Mouse (Mus musculus): ENCODE data around the gene Lmo3. TPM values are rescaled to one million over a fixed set of nuclear protein-coding genes. Genes with fewer than 3 reads are reported as not detected.

Lmo3 gene
- not detected for total RNA-seq (2021)
- long read RNA-seq, experiment 1: 0 reads
- long read RNA-seq, experiment 2: 0 reads

DNA sequence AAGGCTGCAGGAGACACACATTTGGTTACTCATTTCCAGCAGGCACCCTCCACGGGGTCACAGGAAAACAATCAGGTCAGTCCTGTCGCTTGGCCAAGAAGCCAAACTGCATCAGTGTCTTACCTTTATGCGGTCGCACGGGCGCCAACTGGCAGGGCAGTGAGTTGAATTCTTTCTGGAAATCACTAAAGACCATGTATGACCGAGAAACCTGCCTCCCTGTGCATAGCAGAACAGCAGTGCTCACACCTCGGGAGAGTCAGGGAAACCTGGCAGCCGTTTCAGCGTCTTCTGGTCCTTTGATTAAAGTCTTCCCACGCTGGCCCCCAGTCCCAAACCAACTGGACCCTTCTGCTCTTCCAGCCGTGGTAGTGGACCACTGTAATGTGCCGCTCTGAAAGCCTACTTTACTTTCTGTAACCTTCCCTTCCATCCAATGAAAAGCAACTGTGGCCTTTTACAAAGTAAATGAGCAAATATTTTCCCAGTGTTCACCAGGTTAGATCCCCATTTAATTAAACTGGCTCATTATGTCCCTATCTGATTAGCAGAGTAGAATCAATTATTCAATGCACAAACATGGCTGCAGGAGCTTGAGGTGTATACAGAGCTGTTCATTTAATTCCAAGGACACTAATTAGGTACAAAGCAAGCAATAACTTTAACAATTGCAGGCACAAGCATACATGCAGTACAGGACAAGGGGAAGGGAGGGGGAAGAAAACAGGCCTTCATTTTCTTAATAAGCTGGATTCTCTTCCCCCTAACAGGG lies at the start of gene Lmo3:
Gene Lmo3, minus strand, starts transcription at position 235 of the 772 bp plus-strand sequence.
- intact Hi-C loops (cut with DNase I): no loop called here
- TF ChIP-seq CTCF (IDR thresholded peaks at IDR 0.05): no peak
- Histone ChIP-seq H3K27ac (no peak within 1 kb of the TSS), H3K4me3 (no peak within 1 kb of the TSS)
- no peak for DNase-seq

- H3K4me3 ChIP-seq: no peak overlapping the region
- no peak for DNase-seq
- H3K27ac ChIP-seq: no peak overlapping the region
- intact Hi-C loops (cut with DNase I): no loop called here
- TF ChIP-seq CTCF (IDR thresholded peaks at IDR 0.05): no peak
Observed at GRCm38 (mm10) chr6:138620786-138621185, 39.0 kb upstream of the Lmo3 start.

- TF ChIP-seq CTCF (IDR thresholded peaks at IDR 0.05): no peak
- Histone ChIP-seq H3K27ac (no peak overlapping the region), H3K4me3 (no peak overlapping the region)
- no peak for DNase-seq
- intact Hi-C loops (cut with DNase I): no loop called here
Observed at GRCm38 (mm10) chr6:138618396-138618795, 36.6 kb upstream of the Lmo3 start.

DNA sequence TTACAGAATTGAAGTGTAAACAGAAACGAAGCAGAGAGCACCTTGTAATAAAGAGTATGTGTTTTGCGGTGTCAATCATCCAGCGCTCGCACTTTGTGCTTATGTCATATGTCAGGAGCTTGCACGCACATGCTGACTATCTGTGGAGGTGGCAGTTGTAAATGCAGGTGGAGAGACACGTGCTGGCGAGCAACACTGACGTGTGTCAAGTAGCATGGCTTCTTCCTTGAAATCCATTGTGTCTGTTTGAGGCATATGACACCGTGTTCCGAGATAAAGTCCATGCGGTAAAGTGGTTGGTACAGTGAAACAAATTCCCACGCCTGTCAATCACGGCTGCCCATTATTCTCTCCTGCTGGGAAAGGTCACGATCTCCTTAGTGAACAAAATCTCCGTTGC lies 15.2 kb upstream of the Lmo3 start:
- no peak for DNase-seq
- intact Hi-C loops (cut with DNase I): no loop called here
- Histone ChIP-seq H3K27ac (no peak overlapping the region), H3K4me3 (no peak overlapping the region)
- TF ChIP-seq CTCF (IDR thresholded peaks at IDR 0.05): no peak

GRCm38 (mm10) chr6:138595991-138596698 lies 14.4 kb upstream of the Lmo3 start:
- Histone ChIP-seq H3K4me3 (no peak overlapping the region), H3K27ac (no peak overlapping the region)
- no peak for TF ChIP-seq CTCF (IDR thresholded peaks at IDR 0.05)
- intact Hi-C loops (cut with DNase I): no loop called here
- no peak for DNase-seq

- intact Hi-C loops (cut with DNase I): no loop called here
- no peak for TF ChIP-seq CTCF (IDR thresholded peaks at IDR 0.05)
- Histone ChIP-seq H3K27ac (no peak overlapping the region), H3K4me3 (no peak overlapping the region)
- no peak for DNase-seq
Observed at GRCm38 (mm10) chr6:138583314-138583713, 1.5 kb upstream of the Lmo3 start.

DNA sequence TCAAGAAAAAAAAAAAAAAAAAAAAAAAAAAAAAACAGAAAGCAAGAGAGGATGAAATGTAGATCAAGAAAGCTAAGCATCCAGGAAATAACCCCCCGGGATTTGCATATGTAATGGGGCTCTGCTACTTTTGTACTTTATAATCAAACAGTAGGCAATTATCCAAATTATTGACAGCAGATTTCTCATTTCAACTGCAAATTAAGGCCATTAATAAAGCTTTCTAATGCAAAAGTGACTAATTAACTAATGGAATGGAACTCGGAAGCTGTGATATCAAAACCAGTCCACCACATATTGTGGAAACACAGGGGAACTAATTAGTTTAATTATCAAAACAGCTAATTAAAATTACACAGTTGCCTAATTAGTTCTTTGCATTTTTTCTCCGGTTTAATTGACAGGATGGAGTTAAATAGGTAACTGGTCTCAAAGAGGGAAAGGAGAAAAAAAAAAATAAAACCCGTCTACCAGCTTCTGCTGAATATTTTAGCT lies 785 bp upstream of the Lmo3 start:
- Histone ChIP-seq H3K27ac (no peak overlapping the region), H3K4me3 (no peak overlapping the region)
- no peak for TF ChIP-seq CTCF (IDR thresholded peaks at IDR 0.05)
- intact Hi-C loops (cut with DNase I): no loop called here
- no peak for DNase-seq

DNA sequence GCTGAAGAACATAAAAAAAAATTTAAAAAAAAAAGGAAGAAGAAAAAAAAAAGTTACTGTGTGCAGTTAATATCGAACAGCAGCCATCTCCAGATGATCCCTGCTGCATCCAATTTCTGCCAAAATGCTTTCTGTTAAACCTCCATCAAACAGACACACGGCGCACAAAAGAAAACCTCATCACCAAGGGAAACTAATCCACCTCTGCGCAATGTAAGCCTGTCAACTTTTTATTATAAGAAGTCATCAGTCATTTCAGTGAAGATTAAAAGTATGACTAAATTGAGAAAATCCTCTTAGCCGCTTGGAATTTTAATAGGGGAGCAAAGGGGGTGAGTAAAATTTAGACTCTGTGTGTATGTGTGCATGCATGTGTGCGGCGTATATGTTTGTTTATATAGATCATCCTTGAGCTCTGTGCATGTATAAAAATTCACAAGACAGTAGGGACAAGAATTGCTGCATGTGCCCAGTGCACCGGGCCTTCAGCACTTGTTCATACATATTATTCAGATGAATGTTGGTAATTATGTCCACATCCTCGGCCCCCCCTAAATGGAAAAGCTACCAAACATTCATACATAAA lies 1.2 kb downstream of the Lmo3 start:
- no peak for TF ChIP-seq CTCF (IDR thresholded peaks at IDR 0.05)
- no peak for DNase-seq
- Histone ChIP-seq H3K4me3 (no peak overlapping the region), H3K27ac (no peak overlapping the region)
- intact Hi-C loops (cut with DNase I): no loop called here

DNA sequence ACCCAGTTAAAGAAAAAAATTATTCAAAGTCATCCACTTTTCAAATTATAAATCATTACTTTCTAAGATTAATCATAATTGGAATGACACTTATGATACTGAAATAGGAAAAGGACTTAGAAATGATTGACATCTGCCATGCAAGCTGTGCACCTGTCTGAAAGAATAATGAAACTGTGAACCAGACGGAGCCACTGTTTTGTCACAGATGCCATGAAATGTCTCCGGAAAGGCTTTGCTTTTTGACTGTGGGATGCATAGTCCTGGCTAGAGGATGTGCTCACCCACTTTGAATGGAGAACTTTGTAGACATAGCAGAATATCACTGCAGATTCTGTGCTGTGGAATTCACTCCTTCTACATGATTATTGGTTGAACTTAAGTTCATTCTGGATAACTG lies 18.4 kb downstream of the Lmo3 start:
- no peak for TF ChIP-seq CTCF (IDR thresholded peaks at IDR 0.05)
- H3K27ac ChIP-seq: no peak overlapping the region
- H3K4me3 ChIP-seq: no peak overlapping the region
- DNase-seq: no peak
- intact Hi-C loops (cut with DNase I): no loop called here

GRCm38 (mm10) chr6:138552144-138552543 lies 29.6 kb downstream of the Lmo3 start:
- H3K4me3 ChIP-seq: no peak overlapping the region
- no peak for TF ChIP-seq CTCF (IDR thresholded peaks at IDR 0.05)
- intact Hi-C loops (cut with DNase I): no loop called here
- no peak for DNase-seq
- no peak overlapping the region for H3K27ac ChIP-seq

- no peak for DNase-seq
- TF ChIP-seq CTCF (IDR thresholded peaks at IDR 0.05): no peak
- Histone ChIP-seq H3K4me3 (no peak overlapping the region), H3K27ac (no peak overlapping the region)
- intact Hi-C loops (cut with DNase I): no loop called here
Observed at GRCm38 (mm10) chr6:138534879-138535278, 46.9 kb downstream of the Lmo3 start.

- no peak overlapping the region for H3K4me3 ChIP-seq
- no peak for TF ChIP-seq CTCF (IDR thresholded peaks at IDR 0.05)
- intact Hi-C loops (cut with DNase I): no loop called here
- DNase-seq: no peak
- H3K27ac ChIP-seq: no peak overlapping the region
Observed at GRCm38 (mm10) chr6:138506642-138507041, 75.1 kb downstream of the Lmo3 start.

GRCm38 (mm10) chr6:138503946-138504345 lies 77.8 kb downstream of the Lmo3 start:
- Histone ChIP-seq H3K4me3 (no peak overlapping the region), H3K27ac (no peak overlapping the region)
- no peak for DNase-seq
- no peak for TF ChIP-seq CTCF (IDR thresholded peaks at IDR 0.05)
- intact Hi-C loops (cut with DNase I): no loop called here
